Mouse (Mus musculus): ENCODE data around the gene Adcyap1r1. TPM values are rescaled to one million over a fixed set of nuclear protein-coding genes. Genes with fewer than 3 reads are reported as not detected.

Gene Adcyap1r1
- polyA plus RNA-seq (2015; fragmentation: Nextera tagmentation; extraction: Ambion mirVana), result 50.3 and 52.6 TPM in 2 replicates

GRCm38 (mm10) chr6:55451771-55452371 lies at the start of gene Adcyap1r1:
Gene Adcyap1r1, plus strand, starts transcription at chr6:55451978.
- H3K9me3 ChIP-seq, result no peaks in the 10 kb centered on the region
- under 1% methylated on average over 58 of the region's 58 CpGs for WGBS
- H3K27me3 ChIP-seq (replicated peaks), result no peaks in the 10 kb centered on the region
- ATAC-seq (replicated peaks), result peak; percentile 91
- H3K9ac ChIP-seq, result peak within 1 kb of the TSS; percentile 81
- no peaks in the 10 kb centered on the region for H3K36me3 ChIP-seq (replicated peaks)
- peak within 1 kb of the TSS; percentile 90 for H3K27ac ChIP-seq
- peaks cover 48% of the 10 kb centered on the region for H3K4me1 ChIP-seq
- peak within 1 kb of the TSS; percentile 76 for H3K4me3 ChIP-seq
- peak within 1 kb of the TSS; percentile 87 for H3K4me2 ChIP-seq

DNA sequence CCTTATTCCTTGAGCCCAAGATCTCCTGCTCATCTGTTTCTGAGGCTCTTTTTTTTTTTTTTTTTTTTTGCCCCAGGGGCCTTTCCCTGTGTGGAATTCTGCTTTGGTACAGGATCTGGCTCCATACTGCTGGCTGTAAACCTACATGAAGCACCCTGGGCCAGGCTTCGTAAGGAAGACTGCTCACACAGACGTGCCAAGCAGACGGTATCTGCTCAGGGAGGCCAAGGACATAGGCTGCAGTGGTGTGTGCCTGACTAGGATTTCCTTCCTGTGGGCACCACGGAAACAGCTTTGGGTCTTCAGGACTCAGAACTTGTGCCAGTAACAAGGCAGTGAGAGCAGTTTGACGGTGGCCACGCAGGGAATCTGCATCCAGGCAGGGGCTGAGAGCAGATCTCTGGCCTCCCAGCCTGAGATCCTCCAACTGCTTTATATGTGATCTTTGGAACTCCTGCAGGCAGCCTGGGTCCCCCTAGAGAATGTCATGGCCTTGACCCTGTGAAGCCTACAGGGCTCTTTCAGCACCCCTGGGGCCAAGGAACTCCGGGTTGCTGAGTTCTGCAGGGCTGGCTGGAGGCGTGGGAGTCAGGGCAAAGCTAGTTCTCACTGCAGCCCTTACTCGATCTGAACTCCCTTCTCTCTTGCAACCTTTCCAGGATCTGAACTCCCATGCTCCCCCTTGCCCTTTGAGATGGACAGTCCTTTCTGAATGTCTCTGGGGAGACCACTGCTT lies 49.6 kb upstream of the Adcyap1r1 start:
- Histone ChIP-seq H3K9ac (no peak overlapping the region), H3K4me1 (peaks cover 6% of the 10 kb centered on the region; the same call in 1 of the 2 replicates), H3K36me3 (replicated peaks) (no peaks in the 10 kb centered on the region), H3K4me3 (no peak overlapping the region), H3K27me3 (replicated peaks) (no peaks in the 10 kb centered on the region), H3K4me2 (no peak overlapping the region), H3K27ac (no peak overlapping the region), H3K9me3 (no peaks in the 10 kb centered on the region)
- no peak for ATAC-seq (replicated peaks)
- 73% methylated on average over 9 of the region's 9 CpGs for WGBS

GRCm38 (mm10) chr6:55403411-55404309 lies 48.1 kb upstream of the Adcyap1r1 start:
- no peak overlapping the region for H3K9ac ChIP-seq
- H3K36me3 ChIP-seq (replicated peaks), result no peaks in the 10 kb centered on the region
- no peak overlapping the region for H3K4me2 ChIP-seq
- H3K9me3 ChIP-seq, result no peaks in the 10 kb centered on the region
- H3K27me3 ChIP-seq (replicated peaks), result no peaks in the 10 kb centered on the region
- no peak overlapping the region for H3K4me3 ChIP-seq
- H3K4me1 ChIP-seq, result peaks cover 9% of the 10 kb centered on the region; the same call in 1 of the 2 replicates
- no peak overlapping the region for H3K27ac ChIP-seq
- 83% methylated on average over 9 of the region's 9 CpGs for WGBS
- ATAC-seq (replicated peaks), result no peak

- H3K27me3 ChIP-seq (replicated peaks), result no peaks in the 10 kb centered on the region
- H3K9me3 ChIP-seq, result no peaks in the 10 kb centered on the region
- 86% methylated on average over 5 of the region's 5 CpGs for WGBS
- no peak overlapping the region for H3K4me2 ChIP-seq
- ATAC-seq (replicated peaks), result no peak
- H3K9ac ChIP-seq, result no peak overlapping the region
- no peak overlapping the region for H3K27ac ChIP-seq
- no peaks in the 10 kb centered on the region for H3K36me3 ChIP-seq (replicated peaks)
- H3K4me1 ChIP-seq, result peaks cover 6% of the 10 kb centered on the region; the same call in 1 of the 2 replicates
- no peak overlapping the region for H3K4me3 ChIP-seq
These were observed 47.3 kb upstream of the Adcyap1r1 start for GRCm38 (mm10) chr6:55404421-55404990.

- Histone ChIP-seq H3K27me3 (replicated peaks) (no peaks in the 10 kb centered on the region), H3K9ac (no peak overlapping the region), H3K4me2 (no peak overlapping the region), H3K36me3 (replicated peaks) (no peaks in the 10 kb centered on the region), H3K9me3 (no peaks in the 10 kb centered on the region), H3K4me3 (no peak overlapping the region), H3K4me1 (0 out of 2 replicates have a peak, but pooled peaks cover 3% of the 10 kb centered on the region), H3K27ac (no peak overlapping the region)
- ATAC-seq (replicated peaks), result no peak
- 86% methylated on average over 4 of the region's 4 CpGs for WGBS
These were observed 44.4 kb upstream of the Adcyap1r1 start for GRCm38 (mm10) chr6:55407345-55407744.

DNA sequence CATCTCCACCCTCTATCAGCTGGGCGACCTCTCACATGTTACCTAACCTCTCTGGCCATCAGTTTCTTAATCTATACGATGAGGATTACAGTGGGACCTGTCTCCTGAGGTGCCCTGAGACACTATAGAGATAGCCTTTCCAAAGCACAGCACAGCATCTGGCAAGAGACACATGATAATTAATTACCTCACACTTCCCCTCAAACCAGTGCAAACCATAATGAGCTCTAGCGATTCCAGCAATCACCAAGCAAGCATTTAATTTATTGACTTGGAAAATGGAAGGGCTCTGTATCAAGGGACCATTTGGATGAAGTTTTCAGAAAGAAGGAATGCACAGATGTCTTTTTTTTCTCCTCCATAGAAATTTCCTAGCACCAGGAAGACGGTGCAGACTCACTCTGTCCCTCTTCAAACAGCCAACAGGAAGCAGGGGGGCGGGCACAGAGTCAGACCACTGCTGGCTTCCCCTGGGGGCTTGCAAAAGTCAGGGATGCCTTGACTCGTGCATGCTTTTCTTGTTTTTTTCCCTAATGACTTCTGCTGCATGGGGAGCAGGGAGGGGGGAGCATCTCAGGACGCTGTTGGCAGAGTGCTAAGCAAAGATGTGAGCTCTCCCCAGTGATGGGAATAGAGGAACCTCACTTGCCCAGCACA lies 41.5 kb upstream of the Adcyap1r1 start:
- H3K9me3 ChIP-seq, result no peaks in the 10 kb centered on the region
- H3K27me3 ChIP-seq (replicated peaks), result no peaks in the 10 kb centered on the region
- H3K9ac ChIP-seq, result no peak overlapping the region
- H3K36me3 ChIP-seq (replicated peaks), result no peaks in the 10 kb centered on the region
- no peak overlapping the region for H3K27ac ChIP-seq
- H3K4me2 ChIP-seq, result no peak overlapping the region
- no peak overlapping the region for H3K4me3 ChIP-seq
- 0 out of 2 replicates have a peak, but pooled peaks have one; percentile 9 for ATAC-seq (replicated peaks)
- 0 out of 2 replicates have a peak, but pooled peaks cover 3% of the 10 kb centered on the region for H3K4me1 ChIP-seq
- 56% methylated on average over 7 of the region's 7 CpGs for WGBS

DNA sequence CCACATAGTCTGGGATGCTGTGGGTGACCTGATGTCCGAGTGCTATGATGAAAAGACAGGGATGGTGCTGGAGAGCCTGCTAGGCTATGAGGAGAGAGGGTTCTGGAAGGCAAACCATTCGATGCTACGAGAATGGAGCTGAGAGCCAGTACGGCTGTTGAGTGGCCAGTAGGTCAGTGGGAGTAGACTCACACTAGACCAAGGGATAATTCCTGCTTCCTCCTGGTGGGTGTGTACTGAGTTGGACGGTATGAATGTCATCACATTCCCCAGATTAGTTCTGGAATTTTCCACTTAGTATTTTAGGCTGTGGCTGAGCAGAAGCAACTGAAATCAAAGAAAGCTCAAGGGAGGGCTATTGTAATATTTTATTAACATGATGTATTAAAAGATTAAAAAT lies 40.8 kb upstream of the Adcyap1r1 start:
- H3K27ac ChIP-seq, result no peak overlapping the region
- ATAC-seq (replicated peaks), result no peak
- no peak overlapping the region for H3K9ac ChIP-seq
- H3K36me3 ChIP-seq (replicated peaks), result no peaks in the 10 kb centered on the region
- 82% methylated on average over 5 of the region's 5 CpGs for WGBS
- H3K4me2 ChIP-seq, result no peak overlapping the region
- H3K4me1 ChIP-seq, result peaks cover 7% of the 10 kb centered on the region
- H3K9me3 ChIP-seq, result no peaks in the 10 kb centered on the region
- no peak overlapping the region for H3K4me3 ChIP-seq
- H3K27me3 ChIP-seq (replicated peaks), result no peaks in the 10 kb centered on the region

DNA sequence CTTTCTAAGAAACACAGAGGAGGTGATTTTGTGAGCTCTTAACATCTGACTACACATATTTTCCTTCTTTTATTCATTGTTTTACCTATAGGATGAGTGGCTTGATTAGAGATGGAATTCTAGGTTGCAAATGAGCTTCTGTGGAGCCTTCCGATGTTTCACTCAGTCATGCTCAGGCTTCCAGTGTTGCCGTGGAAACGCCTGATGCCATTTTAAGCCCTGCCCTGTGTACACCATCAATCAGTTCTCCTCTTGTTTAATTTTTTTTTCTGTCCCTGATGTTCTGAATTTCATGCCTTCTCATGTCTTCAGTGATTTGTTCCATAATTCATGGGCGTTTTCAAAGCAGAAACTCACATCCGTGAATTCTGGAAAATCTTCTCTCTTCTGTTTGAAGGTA lies 35.6 kb upstream of the Adcyap1r1 start:
- no peak overlapping the region for H3K4me3 ChIP-seq
- H3K4me1 ChIP-seq, result peaks cover 20% of the 10 kb centered on the region
- WGBS, result 33% methylated on average over 5 of the region's 5 CpGs
- H3K36me3 ChIP-seq (replicated peaks), result no peaks in the 10 kb centered on the region
- H3K4me2 ChIP-seq, result no peak overlapping the region
- no peaks in the 10 kb centered on the region for H3K27me3 ChIP-seq (replicated peaks)
- H3K9ac ChIP-seq, result no peak overlapping the region
- H3K27ac ChIP-seq, result 0 out of 2 replicates have a peak overlapping the region, but pooled peaks have one; percentile 30
- H3K9me3 ChIP-seq, result no peaks in the 10 kb centered on the region
- ATAC-seq (replicated peaks), result peak; percentile 71

DNA sequence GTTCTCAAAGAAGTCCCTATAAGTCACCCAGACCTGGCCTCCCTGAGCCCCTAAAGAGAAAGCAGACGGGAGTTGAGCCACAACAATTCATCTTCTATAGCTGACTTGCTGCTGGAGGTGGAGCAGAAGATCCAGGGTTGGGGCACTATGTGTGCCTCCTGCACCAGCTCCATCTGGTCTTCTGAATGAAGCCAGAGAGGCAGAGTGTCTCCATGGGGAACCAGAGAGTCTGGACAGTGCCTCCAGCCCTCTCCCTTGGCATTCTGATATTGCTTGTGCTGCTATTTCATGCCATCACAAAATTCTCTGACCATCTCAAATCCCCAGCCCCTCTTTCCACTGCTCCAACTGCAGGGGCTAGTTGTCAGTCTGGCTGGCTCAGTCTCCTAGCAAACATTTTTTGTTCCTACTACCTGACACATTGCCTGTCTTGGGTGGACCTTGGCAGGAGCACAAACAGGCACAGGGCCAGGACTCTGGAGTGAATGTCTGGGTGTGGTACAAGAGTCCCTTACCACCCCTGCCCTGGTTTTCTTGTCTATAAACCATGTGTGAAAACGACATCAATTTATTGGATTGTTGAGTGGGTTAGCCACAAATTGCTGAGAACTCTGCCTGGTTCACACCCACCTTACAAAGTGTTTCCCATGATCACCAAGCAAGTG lies 32.9 kb upstream of the Adcyap1r1 start:
- H3K4me2 ChIP-seq, result no peak overlapping the region
- H3K4me1 ChIP-seq, result peaks cover 26% of the 10 kb centered on the region
- H3K27me3 ChIP-seq (replicated peaks), result no peaks in the 10 kb centered on the region
- H3K9ac ChIP-seq, result no peak overlapping the region
- H3K36me3 ChIP-seq (replicated peaks), result no peaks in the 10 kb centered on the region
- no peak overlapping the region for H3K27ac ChIP-seq
- WGBS, result 69% methylated on average over 2 of the region's 2 CpGs
- no peak for ATAC-seq (replicated peaks)
- no peaks in the 10 kb centered on the region for H3K9me3 ChIP-seq
- no peak overlapping the region for H3K4me3 ChIP-seq

- no peaks in the 10 kb centered on the region for H3K36me3 ChIP-seq (replicated peaks)
- 75% methylated on average over 3 of the region's 3 CpGs for WGBS
- peaks cover 26% of the 10 kb centered on the region for H3K4me1 ChIP-seq
- H3K27me3 ChIP-seq (replicated peaks), result no peaks in the 10 kb centered on the region
- H3K9me3 ChIP-seq, result no peaks in the 10 kb centered on the region
- H3K4me3 ChIP-seq, result no peak overlapping the region
- peak overlapping the region; percentile 77 for H3K27ac ChIP-seq
- no peak overlapping the region for H3K9ac ChIP-seq
- 0 out of 2 replicates have a peak, but pooled peaks have one; percentile 12 for ATAC-seq (replicated peaks)
- H3K4me2 ChIP-seq, result no peak overlapping the region
These were observed 31.4 kb upstream of the Adcyap1r1 start for GRCm38 (mm10) chr6:55420411-55420810.

DNA sequence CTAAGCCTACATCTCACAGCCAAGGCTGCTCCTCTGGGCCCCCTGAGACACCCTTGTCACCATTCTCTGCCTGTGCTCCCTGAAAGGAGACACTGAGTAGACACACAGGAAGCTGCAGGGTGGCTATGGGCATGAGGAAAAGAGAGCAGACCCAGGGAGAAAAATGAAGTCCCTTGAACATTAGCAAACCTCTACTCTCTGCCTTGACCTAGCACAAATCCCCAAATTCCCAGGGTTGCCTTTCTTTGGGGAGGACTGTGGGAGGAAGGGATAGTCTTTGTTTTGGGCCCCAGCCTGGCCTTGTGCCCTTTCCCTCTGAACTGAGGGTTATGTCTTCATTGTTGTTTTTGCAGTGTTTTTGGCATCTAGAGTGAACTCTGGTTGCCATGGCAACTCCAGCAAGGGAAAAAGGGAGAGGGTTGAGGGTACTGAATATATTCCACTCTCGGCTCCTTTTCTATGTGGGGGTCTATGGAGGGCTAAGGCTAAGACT lies 30.9 kb upstream of the Adcyap1r1 start:
- H3K27me3 ChIP-seq (replicated peaks), result no peaks in the 10 kb centered on the region
- 11% methylated on average over 1 of the region's 1 CpGs for WGBS

More for the DNA sequence above, 30.9 kb upstream of the Adcyap1r1 start:
- no peaks in the 10 kb centered on the region for H3K36me3 ChIP-seq (replicated peaks)
- no peak overlapping the region for H3K4me3 ChIP-seq
- no peaks in the 10 kb centered on the region for H3K9me3 ChIP-seq
- peak overlapping the region; percentile 77 for H3K27ac ChIP-seq
- no peak overlapping the region for H3K4me2 ChIP-seq
- ATAC-seq (replicated peaks), result peak; percentile 83
- peaks cover 22% of the 10 kb centered on the region for H3K4me1 ChIP-seq
- no peak overlapping the region for H3K9ac ChIP-seq

All from midbrain, embryonic 15.5 days (tissue).